Mouse (Mus musculus): Measurements from ENCODE around the gene Olfr1240. TPM values are rescaled to one million over a fixed set of nuclear protein-coding genes. Genes with fewer than 3 reads are reported as not detected.

The Olfr1240 gene
- not detected in 2 replicates for polyA plus RNA-seq (2012)

DNA sequence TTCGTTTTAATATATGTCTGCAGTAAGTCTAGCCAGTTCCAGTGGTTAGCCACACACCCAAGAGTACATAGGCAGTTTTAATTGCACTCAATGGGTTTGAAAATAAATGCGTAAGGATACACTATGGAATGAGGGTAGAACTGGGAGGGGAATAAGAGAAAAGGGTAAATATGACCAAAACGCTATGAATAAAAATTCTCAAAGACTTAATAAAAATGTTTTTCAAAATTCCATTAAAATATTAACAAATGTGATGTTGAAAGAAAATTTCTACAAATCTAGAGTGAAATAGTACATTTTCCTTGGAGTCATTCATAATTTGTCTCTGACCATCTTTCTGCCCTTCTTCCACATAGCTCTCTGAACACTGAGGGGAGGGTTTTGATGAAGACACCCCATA is at the start of gene Olfr1240:
Olfr1240 (minus strand) TSS at position 101 of the 400 bp plus-strand sequence.
- no peak for TF ChIP-seq GATA1 (IDR thresholded peaks at IDR 0.05; ENCODE audit: low read length)

- TF ChIP-seq GATA1 (IDR thresholded peaks at IDR 0.05; ENCODE audit: low read length) = no peak
Measured at GRCm38 (mm10) chr2:89487026-89487425, 44.2 kb upstream of the Olfr1240 start, which contains the start of gene Olfr1241. Gene Olfr1241 (minus strand): TSS chr2:89487126.

- no peak for TF ChIP-seq GATA1 (IDR thresholded peaks at IDR 0.05; ENCODE audit: low read length)
Measured at GRCm38 (mm10) chr2:89420307-89420706, 22.5 kb downstream of the Olfr1240 start, which contains the start of gene Olfr1239. Gene Olfr1239 (minus strand): TSS chr2:89420407.

DNA sequence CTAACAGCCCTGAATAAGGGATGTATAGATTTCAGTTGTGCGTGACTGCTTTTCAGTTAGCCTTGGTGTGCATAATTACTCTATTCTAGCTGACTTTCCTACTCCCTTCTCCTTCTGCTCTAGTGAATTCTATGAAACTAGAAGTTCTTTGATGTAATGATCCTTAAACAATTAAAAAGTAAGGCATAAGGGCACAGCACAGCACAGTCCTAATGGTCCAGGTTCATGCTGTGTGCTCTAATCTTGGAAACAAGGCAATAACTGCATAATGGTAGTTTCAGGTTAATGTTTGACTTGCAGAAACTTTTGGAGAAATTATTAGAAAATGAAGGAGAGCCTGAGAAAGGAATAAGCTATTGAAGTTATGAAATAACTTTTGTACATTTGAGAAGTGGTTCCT is 28.2 kb downstream of the Olfr1240 start:
- TF ChIP-seq GATA1 (IDR thresholded peaks at IDR 0.05; ENCODE audit: low read length) = no peak

DNA sequence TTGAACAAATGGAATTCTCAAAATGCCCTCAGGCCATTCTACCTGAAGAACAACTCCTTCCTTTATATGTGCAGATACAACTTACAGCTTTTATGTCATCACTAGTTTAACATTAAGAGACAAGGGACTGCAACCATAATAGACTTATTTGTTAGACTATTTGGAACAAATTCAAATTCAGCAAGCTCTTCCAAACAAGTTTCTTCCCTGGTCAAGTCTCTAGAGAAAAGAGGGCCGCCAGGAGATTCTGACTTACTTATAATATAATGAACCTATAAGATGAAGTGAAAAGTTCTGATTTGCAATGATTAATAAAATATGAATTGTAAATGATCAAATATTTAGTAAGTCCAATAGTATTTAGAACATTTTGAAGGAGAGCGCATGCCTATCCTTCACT is 33.2 kb downstream of the Olfr1240 start, which contains the start of gene Olfr1238:
Olfr1238 (minus strand) TSS at position 101 of the 400 bp plus-strand sequence.
- TF ChIP-seq GATA1 (IDR thresholded peaks at IDR 0.05; ENCODE audit: low read length) = no peak

DNA sequence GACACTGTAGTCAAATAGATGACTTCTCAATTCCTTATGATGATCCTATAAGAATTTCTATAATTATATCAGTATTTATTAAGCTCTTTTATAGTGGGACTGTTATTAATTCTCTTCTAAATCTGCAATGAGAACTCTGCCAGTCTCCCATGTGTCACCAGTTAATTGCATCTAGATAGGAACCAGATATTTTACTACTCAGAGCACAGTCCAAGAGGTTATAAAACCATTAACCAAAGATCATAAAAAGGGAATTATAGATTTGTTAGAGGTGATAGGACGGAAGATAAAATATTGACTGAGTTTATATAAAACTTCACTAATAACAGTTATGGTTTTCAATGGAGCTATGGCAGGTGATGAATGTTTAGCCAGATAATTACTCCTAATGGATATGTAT is 41.9 kb downstream of the Olfr1240 start:
- TF ChIP-seq GATA1 (IDR thresholded peaks at IDR 0.05; ENCODE audit: low read length) = no peak

Other genes starting within 250 kb of the Olfr1240 start
- gene Olfr1226, start 243.0 kb downstream of the Olfr1240 start, polyA plus RNA-seq (2012) = not detected in 2 replicates
- gene Olfr1228, start 188.9 kb downstream of the Olfr1240 start, polyA plus RNA-seq (2012) = not detected in 2 replicates
- gene Olfr1229, start 155.0 kb downstream of the Olfr1240 start, polyA plus RNA-seq (2012) = not detected in 2 replicates
- not detected in 2 replicates for gene Olfr1230, start 145.7 kb downstream of the Olfr1240 start, polyA plus RNA-seq (2012)
- gene Olfr1231, start 135.9 kb downstream of the Olfr1240 start, polyA plus RNA-seq (2012) = not detected in 2 replicates
- gene Olfr1232, start 113.3 kb downstream of the Olfr1240 start, polyA plus RNA-seq (2012) = not detected in 2 replicates
- not detected in 2 replicates for gene Olfr1233, start 100.6 kb downstream of the Olfr1240 start, polyA plus RNA-seq (2012)
- gene Olfr1234, start 78.1 kb downstream of the Olfr1240 start, polyA plus RNA-seq (2012) = not detected in 2 replicates
- not detected in 2 replicates for gene Olfr1238, start 33.3 kb downstream of the Olfr1240 start, polyA plus RNA-seq (2012)
- gene Olfr1239, start 22.6 kb downstream of the Olfr1240 start, polyA plus RNA-seq (2012) = not detected in 2 replicates
- gene Olfr1241, start 44.1 kb upstream of the Olfr1240 start, polyA plus RNA-seq (2012) = not detected in 2 replicates
- gene Olfr1242, start 55.3 kb upstream of the Olfr1240 start, polyA plus RNA-seq (2012) = not detected in 2 replicates
- gene Olfr1243, start 88.5 kb upstream of the Olfr1240 start, polyA plus RNA-seq (2012) = not detected in 2 replicates
- gene Olfr1245, start 135.4 kb upstream of the Olfr1240 start, polyA plus RNA-seq (2012) = not detected in 2 replicates
- gene Olfr1246, start 150.2 kb upstream of the Olfr1240 start, polyA plus RNA-seq (2012) = not detected in 2 replicates
- not detected in 2 replicates for gene Olfr1247, start 171.1 kb upstream of the Olfr1240 start, polyA plus RNA-seq (2012)
- gene Olfr1248, start 175.2 kb upstream of the Olfr1240 start, polyA plus RNA-seq (2012) = not detected in 2 replicates
- not detected in 2 replicates for gene Olfr1249, start 192.0 kb upstream of the Olfr1240 start, polyA plus RNA-seq (2012)
- gene Olfr1250, start 218.5 kb upstream of the Olfr1240 start, polyA plus RNA-seq (2012) = not detected in 2 replicates
- not detected in 2 replicates for gene Olfr1251, start 228.9 kb upstream of the Olfr1240 start, polyA plus RNA-seq (2012)

All from G1E-ER4 (cell line).